Mouse (Mus musculus): ENCODE results near the gene Grasp.
A peak's percentile ranks its signal among the peaks of the same experiment; 100 is the strongest.

Gene Grasp

GRCm38 (mm10) chr15:101247155-101247498 lies 23.1 kb downstream of the Grasp start:
- DNase-seq (ENCODE audit: low spot score in 2 of 2): no peak

- DNase-seq (ENCODE audit: low spot score in 2 of 2): no peak
Observed at GRCm38 (mm10) chr15:101248029-101248710, 24.2 kb downstream of the Grasp start.

GRCm38 (mm10) chr15:101250220-101250800 lies 26.3 kb downstream of the Grasp start:
- no peak for DNase-seq (ENCODE audit: low spot score in 2 of 2)

- no peak for DNase-seq (ENCODE audit: low spot score in 2 of 2)
Observed at GRCm38 (mm10) chr15:101251930-101252329, 27.9 kb downstream of the Grasp start.

- no peak for DNase-seq (ENCODE audit: low spot score in 2 of 2)
Observed at GRCm38 (mm10) chr15:101252614-101253013, 28.6 kb downstream of the Grasp start.

- no peak for DNase-seq (ENCODE audit: low spot score in 2 of 2)
Observed at GRCm38 (mm10) chr15:101253563-101253885, 29.5 kb downstream of the Grasp start.

- DNase-seq (ENCODE audit: low spot score in 2 of 2): peak in 1 of 2 experiments; percentile 63
Observed at GRCm38 (mm10) chr15:101253886-101254795, 30.2 kb downstream of the Grasp start, which contains the start of gene Nr4a1. Gene Nr4a1 (plus strand): TSS chr15:101254269.

GRCm38 (mm10) chr15:101255842-101256462 lies 32.0 kb downstream of the Grasp start:
- DNase-seq (ENCODE audit: low spot score in 2 of 2): no peak

- no peak for DNase-seq (ENCODE audit: low spot score in 2 of 2)
Observed at GRCm38 (mm10) chr15:101256463-101257206, 32.6 kb downstream of the Grasp start.

GRCm38 (mm10) chr15:101258420-101258819 lies 34.4 kb downstream of the Grasp start:
- no peak for DNase-seq (ENCODE audit: low spot score in 2 of 2)

GRCm38 (mm10) chr15:101259922-101260321 lies 35.9 kb downstream of the Grasp start:
- DNase-seq (ENCODE audit: low spot score in 2 of 2): no peak

GRCm38 (mm10) chr15:101260387-101260786 lies 36.4 kb downstream of the Grasp start:
- DNase-seq (ENCODE audit: low spot score in 2 of 2): no peak

GRCm38 (mm10) chr15:101260874-101261622 lies 37.1 kb downstream of the Grasp start:
- no peak for DNase-seq (ENCODE audit: low spot score in 2 of 2)

- DNase-seq (ENCODE audit: low spot score in 2 of 2): no peak
Observed at GRCm38 (mm10) chr15:101262502-101262901, 38.5 kb downstream of the Grasp start.

- peak; percentile 91 to 97 for DNase-seq (ENCODE audit: low spot score in 2 of 2)
Observed at GRCm38 (mm10) chr15:101266132-101266963, 42.4 kb downstream of the Grasp start.

GRCm38 (mm10) chr15:101267053-101268032 lies 43.4 kb downstream of the Grasp start:
- peak in 1 of 2 experiments; percentile 34 for DNase-seq (ENCODE audit: low spot score in 2 of 2)

- DNase-seq (ENCODE audit: low spot score in 2 of 2): no peak
Observed at GRCm38 (mm10) chr15:101270101-101270820, 46.3 kb downstream of the Grasp start.

GRCm38 (mm10) chr15:101271107-101271506 lies 47.1 kb downstream of the Grasp start:
- DNase-seq (ENCODE audit: low spot score in 2 of 2): no peak
